Mouse (Mus musculus): ENCODE measurements around the gene Rer1. TPM values are rescaled to one million over a fixed set of nuclear protein-coding genes. Genes with fewer than 3 reads are reported as not detected.
"Not testable (repeated sequence)": the region's sequence is repeated elsewhere in the genome, so short reads cannot be mapped to it uniquely, and the experiment has no call there.

The Rer1 gene
- polyA plus RNA-seq, 1 experiment from 2014 or later, result 148 TPM

DNA sequence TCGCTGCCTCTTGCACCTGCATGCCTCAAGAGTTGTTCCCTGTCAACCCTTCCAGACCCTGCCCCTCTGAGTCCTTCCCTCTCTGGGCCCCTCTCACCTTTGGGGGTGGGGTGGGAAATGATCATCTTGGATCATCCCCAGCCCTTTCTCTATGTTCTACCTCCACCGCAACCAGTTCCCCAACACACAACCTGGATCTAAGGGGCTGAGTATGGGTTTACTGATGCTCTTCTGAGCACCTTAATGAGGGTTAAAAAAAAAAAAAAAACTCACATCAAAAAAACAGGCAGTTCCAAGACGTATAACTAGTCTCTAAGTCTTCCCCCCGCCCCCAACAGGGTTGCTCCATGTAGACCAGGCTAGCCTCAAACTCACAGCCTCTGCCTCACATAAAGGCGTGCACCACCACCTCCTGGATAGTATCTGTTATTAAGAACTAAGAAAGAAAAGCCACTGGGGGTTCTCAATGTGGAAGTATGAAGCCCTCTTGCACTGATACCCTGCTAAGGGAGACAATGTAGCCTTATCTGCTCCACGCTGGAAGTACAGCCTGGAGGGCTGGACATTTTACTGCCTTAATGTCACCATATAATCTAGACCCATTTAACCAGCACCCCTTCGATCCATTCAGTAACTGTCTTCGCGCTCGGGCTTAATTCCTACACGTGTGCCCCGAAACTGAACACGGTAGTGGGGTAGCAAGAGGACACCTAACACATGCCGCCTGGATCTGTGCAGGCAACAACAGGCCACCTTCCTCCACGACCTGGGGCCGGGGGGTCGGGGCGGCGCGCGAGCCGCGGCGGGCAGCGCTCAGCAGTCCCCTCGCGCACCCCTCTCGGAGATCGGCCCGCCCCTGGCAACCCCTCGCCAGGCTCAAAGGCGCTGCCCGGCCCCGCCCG lies 725 bp downstream of the Rer1 start:
- H3K4me3 ChIP-seq (ENCODE audit: low read depth, low read length), result peak overlapping the region; percentile 88
- H3K4me2 ChIP-seq, result peak overlapping the region; percentile 73
- peak overlapping the region; percentile 91 for H3K27ac ChIP-seq (ENCODE audit: low read depth, low read length)
- H3K4me1 ChIP-seq (ENCODE audit: control insufficient read depth, insufficient read depth, low read length), result peaks cover 23% of the 10 kb centered on the region
- H3K36me3 ChIP-seq (ENCODE audit: control insufficient read depth, insufficient read depth, low read length), result peaks cover 7% of the 10 kb centered on the region; the same call in 1 of the 2 replicates
- H3K9me3 ChIP-seq (replicated peaks; ENCODE audit: control insufficient read depth, low read length), result no peaks in the 10 kb centered on the region
- no peak; the same call in 1 of the 2 replicates for ATAC-seq (replicated peaks; ENCODE audit: insufficient number of reproducible peaks, low FRiP score, low TSS enrichment)
- H3K27me3 ChIP-seq (ENCODE audit: control insufficient read depth, insufficient read depth, low read length), result no peaks in the 10 kb centered on the region
- H3K9ac ChIP-seq (ENCODE audit: low read depth, low read length), result peak overlapping the region; percentile 97
- WGBS (ENCODE audit: insufficient replicate concordance), result 6% methylated on average over 35 of the region's 35 CpGs

DNA sequence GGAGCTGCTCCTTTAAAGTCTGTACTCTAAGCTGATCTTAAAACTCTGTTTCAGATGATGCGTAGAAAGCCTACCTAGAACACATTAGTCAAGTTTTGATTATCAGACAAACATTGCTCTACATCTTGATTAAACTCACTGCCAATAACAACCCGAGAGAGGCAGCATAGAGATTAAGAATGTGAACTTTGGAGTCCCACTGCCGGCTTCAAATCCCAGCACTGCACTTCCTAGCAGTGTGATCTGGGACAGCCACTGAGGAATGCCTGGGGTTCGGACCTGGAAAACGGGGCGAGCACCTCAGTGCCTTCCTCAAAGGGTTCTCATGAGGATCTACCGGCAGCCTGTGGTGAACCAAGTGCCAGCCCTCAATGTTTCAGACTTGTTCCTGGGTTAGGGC lies 1.8 kb downstream of the Rer1 start:
- Histone ChIP-seq H3K9ac (ENCODE audit: low read depth, low read length) (peak overlapping the region; percentile 97; the same call in 1 of the 2 replicates), H3K27ac (ENCODE audit: low read depth, low read length) (no peak overlapping the region), H3K9me3 (replicated peaks; ENCODE audit: control insufficient read depth, low read length) (no peaks in the 10 kb centered on the region), H3K27me3 (ENCODE audit: control insufficient read depth, insufficient read depth, low read length) (no peaks in the 10 kb centered on the region), H3K4me3 (ENCODE audit: low read depth, low read length) (0 out of 2 replicates have a peak overlapping the region, but pooled peaks have one; percentile 88), H3K4me1 (ENCODE audit: control insufficient read depth, insufficient read depth, low read length) (peaks cover 23% of the 10 kb centered on the region), H3K36me3 (ENCODE audit: control insufficient read depth, insufficient read depth, low read length) (peaks cover 14% of the 10 kb centered on the region), H3K4me2 (peak overlapping the region; percentile 73)
- 85% methylated on average over 7 of the region's 7 CpGs for WGBS (ENCODE audit: insufficient replicate concordance)
- ATAC-seq (replicated peaks; ENCODE audit: insufficient number of reproducible peaks, low FRiP score, low TSS enrichment), result no peak

DNA sequence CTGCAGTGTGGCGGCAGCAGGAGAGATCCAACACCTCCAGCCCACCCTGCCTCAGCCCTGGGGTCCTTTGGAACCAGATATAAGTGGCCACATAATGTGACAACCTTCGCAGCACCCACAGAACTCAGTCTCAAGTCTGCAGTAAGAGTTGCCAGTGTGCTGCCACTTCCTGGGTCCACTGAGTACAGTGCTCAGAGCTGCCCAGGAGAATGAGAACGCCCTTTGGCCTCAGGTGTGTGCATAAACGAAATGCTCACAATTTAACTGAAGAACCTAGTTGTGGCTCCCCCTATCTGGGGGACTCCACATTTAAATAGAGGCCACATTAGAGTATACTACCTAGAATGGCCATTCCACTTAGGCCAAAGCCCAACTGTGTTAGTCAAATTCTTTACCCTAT lies 2.6 kb downstream of the Rer1 start:
- peaks cover 23% of the 10 kb centered on the region for H3K4me1 ChIP-seq (ENCODE audit: control insufficient read depth, insufficient read depth, low read length)
- H3K4me2 ChIP-seq, result no peak overlapping the region
- H3K9ac ChIP-seq (ENCODE audit: low read depth, low read length), result no peak overlapping the region
- 87% methylated on average over 4 of the region's 4 CpGs for WGBS (ENCODE audit: insufficient replicate concordance)
- no peak overlapping the region for H3K27ac ChIP-seq (ENCODE audit: low read depth, low read length)
- H3K4me3 ChIP-seq (ENCODE audit: low read depth, low read length), result no peak overlapping the region
- H3K27me3 ChIP-seq (ENCODE audit: control insufficient read depth, insufficient read depth, low read length), result no peaks in the 10 kb centered on the region
- H3K9me3 ChIP-seq (replicated peaks; ENCODE audit: control insufficient read depth, low read length), result no peaks in the 10 kb centered on the region
- ATAC-seq (replicated peaks; ENCODE audit: insufficient number of reproducible peaks, low FRiP score, low TSS enrichment), result no peak
- peaks cover 16% of the 10 kb centered on the region for H3K36me3 ChIP-seq (ENCODE audit: control insufficient read depth, insufficient read depth, low read length)

DNA sequence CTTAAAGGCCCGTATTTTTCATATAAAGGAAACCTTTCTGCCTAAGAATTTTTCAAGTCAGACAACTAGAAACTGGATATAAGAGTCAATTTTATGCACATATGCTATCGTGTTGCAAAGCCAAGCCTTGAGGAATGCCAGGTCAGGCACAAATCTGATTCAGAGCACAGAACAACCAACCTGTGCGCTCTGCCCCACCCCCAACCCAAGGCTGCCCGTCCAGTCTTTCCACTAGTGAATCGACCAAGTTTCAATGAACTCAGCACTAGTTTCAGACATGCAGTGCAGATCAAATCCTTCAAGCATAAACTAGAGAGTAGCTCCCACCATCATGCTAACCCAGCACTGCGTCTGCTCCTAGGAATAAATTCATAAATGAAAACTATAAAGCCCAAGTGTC lies 6.5 kb downstream of the Rer1 start:
- H3K27me3 ChIP-seq (ENCODE audit: control insufficient read depth, insufficient read depth, low read length), result no peaks in the 10 kb centered on the region
- H3K4me3 ChIP-seq (ENCODE audit: low read depth, low read length), result no peak overlapping the region
- WGBS (ENCODE audit: insufficient replicate concordance), result 93% methylated on average over 6 of the region's 6 CpGs
- H3K9me3 ChIP-seq (replicated peaks; ENCODE audit: control insufficient read depth, low read length), result no peaks in the 10 kb centered on the region
- ATAC-seq (replicated peaks; ENCODE audit: insufficient number of reproducible peaks, low FRiP score, low TSS enrichment), result no peak
- peaks cover 36% of the 10 kb centered on the region for H3K36me3 ChIP-seq (ENCODE audit: control insufficient read depth, insufficient read depth, low read length)
- no peak overlapping the region for H3K9ac ChIP-seq (ENCODE audit: low read depth, low read length)
- H3K4me1 ChIP-seq (ENCODE audit: control insufficient read depth, insufficient read depth, low read length), result peaks cover 9% of the 10 kb centered on the region; the same call in 1 of the 2 replicates
- no peak overlapping the region for H3K27ac ChIP-seq (ENCODE audit: low read depth, low read length)
- no peak overlapping the region for H3K4me2 ChIP-seq

DNA sequence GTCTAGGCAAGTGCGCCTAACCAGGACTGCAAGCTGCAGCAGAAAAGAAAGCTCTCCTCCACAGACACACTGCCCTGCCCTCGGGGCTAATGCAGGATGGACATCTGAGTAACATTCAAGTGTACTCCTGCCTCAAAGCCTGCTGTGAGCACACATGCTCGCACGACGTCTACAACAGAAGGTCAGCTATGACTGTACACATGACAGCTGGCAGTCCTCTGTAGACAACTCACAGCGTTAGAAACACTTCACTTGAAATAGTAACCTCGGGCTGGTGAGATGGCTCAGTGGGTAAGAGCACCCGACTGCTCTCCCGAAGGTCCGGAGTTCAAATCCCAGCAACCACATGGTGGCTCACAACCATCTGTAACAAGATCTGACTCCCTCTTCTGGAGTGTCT lies 7.4 kb downstream of the Rer1 start:
- not testable (repeated sequence) for H3K9ac ChIP-seq (ENCODE audit: low read depth, low read length); H3K9me3 ChIP-seq (replicated peaks; ENCODE audit: control insufficient read depth, low read length); H3K27ac ChIP-seq (ENCODE audit: low read depth, low read length); H3K4me1 ChIP-seq (ENCODE audit: control insufficient read depth, insufficient read depth, low read length); H3K4me3 ChIP-seq (ENCODE audit: low read depth, low read length); H3K4me2 ChIP-seq; ATAC-seq (replicated peaks; ENCODE audit: insufficient number of reproducible peaks, low FRiP score, low TSS enrichment); H3K27me3 ChIP-seq (ENCODE audit: control insufficient read depth, insufficient read depth, low read length)
- 82% methylated on average over 10 of the region's 10 CpGs for WGBS (ENCODE audit: insufficient replicate concordance)
- peaks cover 39% of the 10 kb centered on the region for H3K36me3 ChIP-seq (ENCODE audit: control insufficient read depth, insufficient read depth, low read length)

DNA sequence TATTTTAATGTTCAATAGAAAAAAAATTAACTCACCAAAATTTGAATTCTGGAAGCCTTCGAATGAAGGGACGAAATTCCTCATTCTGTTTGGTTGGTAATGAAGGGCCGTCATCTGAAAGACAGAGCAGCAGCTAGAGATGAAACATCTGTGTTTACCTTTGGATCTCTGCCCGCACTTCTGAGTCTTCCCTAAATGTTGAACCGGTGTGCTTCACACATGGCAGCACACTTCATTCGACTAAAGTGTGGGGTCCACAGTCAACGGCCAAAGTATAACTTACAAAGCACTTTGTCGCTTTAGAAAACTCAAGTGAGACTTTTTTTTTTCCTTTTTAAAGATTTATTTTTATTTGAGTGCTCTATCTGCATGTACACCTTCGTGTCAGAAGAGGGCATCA lies 9.5 kb downstream of the Rer1 start:
- no peaks in the 10 kb centered on the region for H3K9me3 ChIP-seq (replicated peaks; ENCODE audit: control insufficient read depth, low read length)
- H3K4me2 ChIP-seq, result no peak overlapping the region
- H3K4me1 ChIP-seq (ENCODE audit: control insufficient read depth, insufficient read depth, low read length), result no peaks in the 10 kb centered on the region
- no peaks in the 10 kb centered on the region for H3K27me3 ChIP-seq (ENCODE audit: control insufficient read depth, insufficient read depth, low read length)
- H3K27ac ChIP-seq (ENCODE audit: low read depth, low read length), result no peak overlapping the region
- H3K4me3 ChIP-seq (ENCODE audit: low read depth, low read length), result no peak overlapping the region
- WGBS (ENCODE audit: insufficient replicate concordance), result 84% methylated on average over 9 of the region's 9 CpGs
- H3K36me3 ChIP-seq (ENCODE audit: control insufficient read depth, insufficient read depth, low read length), result peaks cover 55% of the 10 kb centered on the region
- H3K9ac ChIP-seq (ENCODE audit: low read depth, low read length), result no peak overlapping the region
- no peak for ATAC-seq (replicated peaks; ENCODE audit: insufficient number of reproducible peaks, low FRiP score, low TSS enrichment)

DNA sequence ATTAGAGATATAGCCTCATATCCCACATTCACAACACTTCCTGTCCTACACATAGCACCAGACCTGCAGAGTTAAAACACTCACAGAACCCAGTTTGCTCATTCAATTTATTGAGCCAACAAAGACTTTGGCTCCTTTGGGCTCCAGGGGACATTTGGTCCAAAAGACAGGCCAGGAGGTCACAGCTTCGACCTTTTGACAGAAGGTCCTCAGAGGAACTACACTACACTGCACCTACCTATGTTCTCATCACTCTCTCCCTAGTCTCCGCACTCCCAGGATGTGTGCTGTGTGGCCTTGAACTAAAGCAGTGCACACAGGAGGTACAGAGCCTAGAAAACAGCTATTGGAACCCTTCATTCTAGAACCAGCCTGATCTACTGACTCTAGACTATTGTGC lies 10.4 kb downstream of the Rer1 start:
- ATAC-seq (replicated peaks; ENCODE audit: insufficient number of reproducible peaks, low FRiP score, low TSS enrichment), result no peak
- H3K27me3 ChIP-seq (ENCODE audit: control insufficient read depth, insufficient read depth, low read length), result no peaks in the 10 kb centered on the region
- no peaks in the 10 kb centered on the region for H3K9me3 ChIP-seq (replicated peaks; ENCODE audit: control insufficient read depth, low read length)
- H3K27ac ChIP-seq (ENCODE audit: low read depth, low read length), result no peak overlapping the region
- no peak overlapping the region for H3K4me3 ChIP-seq (ENCODE audit: low read depth, low read length)
- H3K4me1 ChIP-seq (ENCODE audit: control insufficient read depth, insufficient read depth, low read length), result no peaks in the 10 kb centered on the region
- H3K4me2 ChIP-seq, result no peak overlapping the region
- WGBS (ENCODE audit: insufficient replicate concordance), result 89% methylated on average over 2 of the region's 2 CpGs
- H3K36me3 ChIP-seq (ENCODE audit: control insufficient read depth, insufficient read depth, low read length), result peaks cover 59% of the 10 kb centered on the region
- H3K9ac ChIP-seq (ENCODE audit: low read depth, low read length), result no peak overlapping the region

DNA sequence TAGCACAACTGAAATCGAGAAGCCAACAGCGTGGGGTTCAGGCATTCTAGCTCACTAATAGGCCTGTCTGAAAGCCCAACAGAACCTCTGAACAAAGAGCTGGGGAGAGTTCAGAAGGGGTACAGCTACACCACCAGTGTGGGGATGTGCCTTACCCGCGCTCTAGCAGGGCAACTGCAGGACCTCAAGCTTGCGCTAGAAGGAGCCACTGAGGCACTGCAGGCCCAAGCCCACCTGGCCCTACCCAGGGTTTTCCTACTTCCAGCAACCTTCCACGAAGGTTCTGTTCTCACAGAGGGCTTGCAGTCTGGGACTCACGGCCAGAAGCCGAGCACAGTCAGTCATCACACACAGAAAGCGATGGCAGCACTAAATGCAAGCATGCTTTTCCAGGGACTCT lies 11.0 kb downstream of the Rer1 start:
- no peak for ATAC-seq (replicated peaks; ENCODE audit: insufficient number of reproducible peaks, low FRiP score, low TSS enrichment)
- WGBS (ENCODE audit: insufficient replicate concordance), result 84% methylated on average over 9 of the region's 9 CpGs
- Histone ChIP-seq H3K27ac (ENCODE audit: low read depth, low read length) (no peak overlapping the region), H3K36me3 (ENCODE audit: control insufficient read depth, insufficient read depth, low read length) (peaks cover 60% of the 10 kb centered on the region), H3K4me1 (ENCODE audit: control insufficient read depth, insufficient read depth, low read length) (no peaks in the 10 kb centered on the region), H3K9me3 (replicated peaks; ENCODE audit: control insufficient read depth, low read length) (no peaks in the 10 kb centered on the region), H3K4me3 (ENCODE audit: low read depth, low read length) (no peak overlapping the region), H3K9ac (ENCODE audit: low read depth, low read length) (no peak overlapping the region), H3K4me2 (no peak overlapping the region), H3K27me3 (ENCODE audit: control insufficient read depth, insufficient read depth, low read length) (no peaks in the 10 kb centered on the region)

DNA sequence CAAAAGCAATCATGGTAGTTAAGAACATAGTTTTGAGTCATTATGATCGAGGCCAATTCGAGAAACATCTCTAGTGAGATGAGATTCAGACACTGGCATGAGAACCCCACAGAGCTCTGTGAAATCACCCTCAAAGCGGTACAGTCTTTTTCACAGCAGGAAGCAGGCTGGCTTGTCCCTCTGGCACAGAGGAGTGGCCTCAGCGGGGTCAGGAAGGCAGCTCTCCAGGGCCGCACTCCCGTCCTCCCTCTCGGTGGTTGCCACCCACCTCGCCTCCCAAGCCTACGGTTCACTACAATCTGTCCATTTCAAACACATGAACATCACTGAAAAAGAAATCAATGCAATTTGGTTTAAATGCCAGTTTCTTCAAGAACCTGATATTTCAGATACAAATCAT lies 11.8 kb downstream of the Rer1 start:
- Histone ChIP-seq H3K36me3 (ENCODE audit: control insufficient read depth, insufficient read depth, low read length) (peaks cover 62% of the 10 kb centered on the region), H3K4me1 (ENCODE audit: control insufficient read depth, insufficient read depth, low read length) (no peaks in the 10 kb centered on the region), H3K27ac (ENCODE audit: low read depth, low read length) (no peak overlapping the region), H3K27me3 (ENCODE audit: control insufficient read depth, insufficient read depth, low read length) (no peaks in the 10 kb centered on the region), H3K9me3 (replicated peaks; ENCODE audit: control insufficient read depth, low read length) (no peaks in the 10 kb centered on the region), H3K4me3 (ENCODE audit: low read depth, low read length) (no peak overlapping the region), H3K4me2 (no peak overlapping the region), H3K9ac (ENCODE audit: low read depth, low read length) (no peak overlapping the region)
- ATAC-seq (replicated peaks; ENCODE audit: insufficient number of reproducible peaks, low FRiP score, low TSS enrichment), result no peak
- WGBS (ENCODE audit: insufficient replicate concordance), result 86% methylated on average over 9 of the region's 9 CpGs

All from heart, embryonic 11.5 days (tissue).